Mouse (Mus musculus): Measurements from ENCODE around the gene Ebi3. TPM values are rescaled to one million over a fixed set of nuclear protein-coding genes. Genes with fewer than 3 reads are reported as not detected.
A peak's percentile ranks its signal among the peaks of the same experiment; 100 is the strongest.

Ebi3 gene
- polyA plus RNA-seq, 1 experiment from 2014 or later, result 3.8 TPM

GRCm38 (mm10) chr17:55959946-55960740, 7.7 kb downstream of the Ebi3 start:
- 70% methylated on average over 10 of the region's 10 CpGs for WGBS
- Histone ChIP-seq H3K4me3 (peak overlapping the region; percentile 62), H3K4me2 (peak overlapping the region; percentile 50), H3K36me3 (peaks cover 33% of the 10 kb centered on the region), H3K9ac (peak overlapping the region; percentile 39; the same call in 1 of the 2 replicates), H3K27me3 (peaks cover under 1% of the 10 kb centered on the region; the same call in 1 of the 2 replicates), H3K4me1 (peaks cover 32% of the 10 kb centered on the region), H3K27ac (peak overlapping the region; percentile 98), H3K9me3 (no peaks in the 10 kb centered on the region)
- ATAC-seq (ENCODE audit: insufficient number of reproducible peaks, low FRiP score, low TSS enrichment, low read depth), result no peak

DNA sequence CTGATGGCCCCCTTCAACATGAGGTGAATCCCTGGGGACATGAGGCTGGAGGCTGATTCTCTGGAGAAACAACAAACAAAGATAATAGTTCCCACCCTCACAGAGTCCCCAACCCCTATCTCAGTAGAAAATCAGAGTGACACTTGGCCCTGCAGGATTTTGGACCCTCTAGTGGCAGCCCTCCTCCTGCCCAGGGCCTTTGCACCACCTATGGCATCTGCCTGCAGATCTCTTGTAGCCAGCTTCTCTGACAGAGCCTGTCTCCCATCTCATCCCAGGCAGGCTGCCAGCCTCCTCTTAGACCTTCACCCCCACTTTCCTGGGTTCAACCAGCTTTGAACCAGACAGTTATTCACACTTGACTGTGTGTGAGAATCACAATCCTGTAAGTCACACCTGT, 8.4 kb downstream of the Ebi3 start:
- H3K36me3 ChIP-seq, result peaks cover 38% of the 10 kb centered on the region
- no peak overlapping the region for H3K27ac ChIP-seq
- no peak overlapping the region for H3K4me3 ChIP-seq
- no peaks in the 10 kb centered on the region for H3K9me3 ChIP-seq
- no peak overlapping the region for H3K4me2 ChIP-seq
- no peak for ATAC-seq (ENCODE audit: insufficient number of reproducible peaks, low FRiP score, low TSS enrichment, low read depth)
- H3K4me1 ChIP-seq, result peaks cover 32% of the 10 kb centered on the region
- H3K27me3 ChIP-seq, result no peaks in the 10 kb centered on the region
- H3K9ac ChIP-seq, result no peak overlapping the region

DNA sequence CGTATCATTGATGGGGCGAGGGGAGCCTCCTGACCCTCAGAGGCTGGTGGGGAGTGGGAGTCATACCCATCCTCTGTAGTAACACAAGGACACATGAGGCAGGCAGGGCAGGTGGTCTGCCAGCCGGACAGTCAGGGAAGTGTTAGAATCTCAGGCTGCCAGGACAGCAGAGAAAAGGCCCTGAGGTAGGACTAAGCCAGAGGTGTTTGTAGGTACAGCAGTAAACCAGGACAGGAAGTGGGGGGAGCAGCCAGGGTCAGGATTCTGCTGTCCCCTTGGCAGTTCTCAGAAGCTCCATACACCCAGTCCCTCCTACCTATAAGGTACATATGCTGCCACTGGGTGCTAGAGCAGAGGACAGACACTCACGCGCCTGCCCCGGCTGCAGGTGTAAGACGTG, 9.2 kb downstream of the Ebi3 start:
- H3K27ac ChIP-seq, result no peak overlapping the region
- H3K27me3 ChIP-seq, result no peaks in the 10 kb centered on the region
- no peak overlapping the region for H3K9ac ChIP-seq
- no peaks in the 10 kb centered on the region for H3K9me3 ChIP-seq
- peaks cover 24% of the 10 kb centered on the region for H3K4me1 ChIP-seq
- peaks cover 46% of the 10 kb centered on the region for H3K36me3 ChIP-seq
- WGBS, result 93% methylated on average over 7 of the region's 7 CpGs
- no peak overlapping the region for H3K4me3 ChIP-seq
- no peak for ATAC-seq (ENCODE audit: insufficient number of reproducible peaks, low FRiP score, low TSS enrichment, low read depth)
- no peak overlapping the region for H3K4me2 ChIP-seq

DNA sequence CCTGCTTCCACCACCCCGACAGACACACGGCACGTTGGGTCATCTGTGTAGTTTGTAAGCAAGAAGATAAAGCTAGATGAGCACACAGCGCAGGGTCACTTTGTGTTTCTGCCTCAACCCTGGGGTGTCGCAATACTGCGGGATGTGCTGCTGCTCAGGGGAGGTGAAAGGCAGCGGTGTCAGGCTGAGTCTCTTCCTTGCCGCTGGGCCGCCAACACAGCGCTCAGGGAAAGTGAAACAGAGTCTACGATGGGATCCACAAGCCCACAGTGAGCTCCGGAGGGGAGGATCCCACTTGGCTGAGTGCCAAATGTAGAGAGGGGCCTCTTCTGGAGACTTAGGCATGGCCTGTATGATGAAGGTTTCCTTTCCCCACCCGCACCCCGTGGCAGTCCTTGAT, 10.7 kb downstream of the Ebi3 start:
- peaks cover 62% of the 10 kb centered on the region for H3K36me3 ChIP-seq
- ATAC-seq (ENCODE audit: insufficient number of reproducible peaks, low FRiP score, low TSS enrichment, low read depth), result no peak
- H3K9me3 ChIP-seq, result no peaks in the 10 kb centered on the region
- no peaks in the 10 kb centered on the region for H3K27me3 ChIP-seq
- WGBS, result 74% methylated on average over 14 of the region's 14 CpGs
- H3K27ac ChIP-seq, result no peak overlapping the region
- H3K4me1 ChIP-seq, result peaks cover 16% of the 10 kb centered on the region
- H3K9ac ChIP-seq, result no peak overlapping the region
- H3K4me2 ChIP-seq, result no peak overlapping the region
- no peak overlapping the region for H3K4me3 ChIP-seq

DNA sequence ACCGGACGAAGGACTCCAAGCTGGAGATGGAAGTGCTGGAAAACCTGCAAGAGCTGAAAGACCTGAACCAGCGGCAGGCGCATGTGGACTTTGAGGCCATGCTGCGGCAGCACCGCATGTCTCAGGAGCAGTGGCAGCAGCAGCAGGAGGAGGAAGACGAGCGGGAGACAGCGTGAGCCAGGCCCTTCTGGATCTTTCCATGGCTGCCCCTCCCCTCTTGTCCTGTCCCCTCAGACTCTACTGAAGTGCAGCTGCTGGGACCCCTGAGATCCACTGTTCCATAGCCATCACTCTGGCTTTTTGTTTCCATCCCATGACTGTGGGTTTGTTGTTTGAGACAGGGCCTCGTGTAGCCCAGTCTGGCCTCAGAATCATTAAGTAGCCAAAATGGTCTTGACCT, 12.1 kb downstream of the Ebi3 start:
- no peak overlapping the region for H3K9ac ChIP-seq
- H3K27me3 ChIP-seq, result no peaks in the 10 kb centered on the region
- H3K27ac ChIP-seq, result no peak overlapping the region
- no peak overlapping the region for H3K4me3 ChIP-seq
- peaks cover 62% of the 10 kb centered on the region for H3K36me3 ChIP-seq
- H3K4me2 ChIP-seq, result no peak overlapping the region
- H3K4me1 ChIP-seq, result peaks cover 16% of the 10 kb centered on the region
- WGBS, result 92% methylated on average over 10 of the region's 10 CpGs
- ATAC-seq (ENCODE audit: insufficient number of reproducible peaks, low FRiP score, low TSS enrichment, low read depth), result no peak
- H3K9me3 ChIP-seq, result no peaks in the 10 kb centered on the region

GRCm38 (mm10) chr17:55964996-55965395, 12.6 kb downstream of the Ebi3 start:
- H3K36me3 ChIP-seq, result peaks cover 62% of the 10 kb centered on the region
- no peak overlapping the region for H3K4me2 ChIP-seq
- no peak for ATAC-seq (ENCODE audit: insufficient number of reproducible peaks, low FRiP score, low TSS enrichment, low read depth)
- no peaks in the 10 kb centered on the region for H3K9me3 ChIP-seq
- 86% methylated on average over 9 of the region's 9 CpGs for WGBS
- no peak overlapping the region for H3K27ac ChIP-seq
- H3K27me3 ChIP-seq, result 0 out of 2 replicates have a peak, but pooled peaks cover 4% of the 10 kb centered on the region
- peaks cover 16% of the 10 kb centered on the region for H3K4me1 ChIP-seq
- H3K9ac ChIP-seq, result no peak overlapping the region
- H3K4me3 ChIP-seq, result no peak overlapping the region

DNA sequence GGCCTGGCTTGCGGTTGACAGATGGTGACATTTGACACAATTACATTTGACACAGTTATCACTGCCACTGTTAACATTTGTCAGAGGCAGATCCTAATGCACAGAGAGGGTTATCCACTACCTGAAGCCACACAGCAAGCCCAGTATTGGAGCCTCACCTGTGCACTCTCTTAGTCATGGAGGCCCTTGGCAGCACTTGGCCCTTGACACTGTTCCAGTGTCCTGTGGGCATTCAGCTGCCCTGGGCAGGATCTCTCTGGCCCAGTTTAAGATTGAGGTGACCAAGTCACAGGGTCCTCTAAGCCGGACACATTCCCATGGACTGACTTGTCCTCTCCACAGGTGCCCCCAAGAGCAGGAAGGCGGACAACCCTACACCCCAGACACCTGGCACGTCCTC, 14.7 kb downstream of the Ebi3 start:
- no peak overlapping the region for H3K27ac ChIP-seq
- 91% methylated on average over 4 of the region's 4 CpGs for WGBS
- peaks cover 25% of the 10 kb centered on the region for H3K4me1 ChIP-seq
- H3K9me3 ChIP-seq, result no peaks in the 10 kb centered on the region
- no peak overlapping the region for H3K9ac ChIP-seq
- H3K4me2 ChIP-seq, result no peak overlapping the region
- no peak for ATAC-seq (ENCODE audit: insufficient number of reproducible peaks, low FRiP score, low TSS enrichment, low read depth)
- peaks cover 12% of the 10 kb centered on the region; the same call in 1 of the 2 replicates for H3K27me3 ChIP-seq
- peaks cover 47% of the 10 kb centered on the region for H3K36me3 ChIP-seq
- H3K4me3 ChIP-seq, result no peak overlapping the region

- 61% methylated on average over 7 of the region's 7 CpGs for WGBS
- H3K9me3 ChIP-seq, result no peaks in the 10 kb centered on the region
- H3K4me2 ChIP-seq, result no peak overlapping the region
- peaks cover 22% of the 10 kb centered on the region for H3K4me1 ChIP-seq
- no peak overlapping the region for H3K27ac ChIP-seq
- H3K36me3 ChIP-seq, result peaks cover 44% of the 10 kb centered on the region
- H3K4me3 ChIP-seq, result no peak overlapping the region
- H3K27me3 ChIP-seq, result peaks cover 12% of the 10 kb centered on the region; the same call in 1 of the 2 replicates
- ATAC-seq (ENCODE audit: insufficient number of reproducible peaks, low FRiP score, low TSS enrichment, low read depth), result no peak
- H3K9ac ChIP-seq, result no peak overlapping the region
Observed at GRCm38 (mm10) chr17:55968210-55968609, 15.8 kb downstream of the Ebi3 start.

- Histone ChIP-seq H3K4me3 (peak overlapping the region; percentile 53), H3K27ac (no peak overlapping the region), H3K27me3 (peaks cover 12% of the 10 kb centered on the region; the same call in 1 of the 2 replicates), H3K4me2 (peak overlapping the region; percentile 88), H3K36me3 (peaks cover 35% of the 10 kb centered on the region), H3K9me3 (no peaks in the 10 kb centered on the region), H3K9ac (peak overlapping the region; percentile 61; the same call in 1 of the 2 replicates), H3K4me1 (peaks cover 21% of the 10 kb centered on the region)
- WGBS, result 36% methylated on average over 14 of the region's 14 CpGs
- ATAC-seq (ENCODE audit: insufficient number of reproducible peaks, low FRiP score, low TSS enrichment, low read depth), result no peak
Observed at GRCm38 (mm10) chr17:55969560-55969959, 17.1 kb downstream of the Ebi3 start.

DNA sequence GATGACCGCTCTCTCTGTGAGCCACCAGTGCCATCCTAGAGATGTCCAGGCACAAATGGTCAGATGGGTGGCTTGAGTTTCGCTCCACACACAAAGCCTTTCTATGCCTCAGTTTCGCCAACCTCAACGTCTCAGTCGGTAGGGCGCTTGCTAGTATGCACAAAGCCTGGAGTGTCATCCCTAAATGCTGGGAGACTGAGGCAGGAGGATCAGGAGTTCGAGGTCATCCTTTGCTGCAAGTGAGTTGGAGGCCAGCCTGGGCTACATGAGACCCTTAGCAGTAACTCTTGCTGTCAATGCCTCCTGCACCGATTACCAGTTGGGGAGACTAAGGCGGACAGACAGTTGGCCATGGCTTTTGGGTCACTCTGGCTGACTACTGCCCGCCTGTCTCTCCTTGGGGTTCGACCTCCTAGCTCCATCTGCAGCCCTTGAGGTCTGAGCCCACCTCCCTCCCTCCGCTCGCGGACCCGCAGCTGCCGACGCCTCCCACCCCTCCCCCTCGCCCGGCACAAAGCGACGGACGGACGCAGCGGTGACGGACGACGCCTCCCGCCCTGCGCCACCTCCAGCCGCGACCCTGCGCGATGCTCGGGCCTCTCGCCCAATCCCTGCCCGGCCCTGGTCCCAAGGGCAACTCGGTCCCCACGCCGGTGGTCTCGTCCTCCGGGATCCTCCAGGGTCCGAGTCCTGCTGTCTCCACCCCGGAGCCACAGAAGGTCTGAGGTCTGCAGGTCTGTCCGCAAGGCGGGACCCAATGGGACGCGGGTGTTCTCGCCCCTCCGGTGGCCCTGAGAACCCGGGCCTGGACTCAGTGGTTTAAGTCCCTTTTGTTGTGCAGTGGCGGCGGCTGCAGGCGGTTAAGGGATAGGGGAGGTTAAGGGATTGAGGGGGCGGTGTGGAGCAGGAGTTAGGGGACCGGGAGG, 17.8 kb downstream of the Ebi3 start, which contains the start of gene Shd:
Gene Shd (plus strand): TSS at position 502 of the 926 bp plus-strand sequence.
- Histone ChIP-seq H3K9ac (peak within 1 kb of the TSS; percentile 61), H3K4me2 (peak within 1 kb of the TSS; percentile 88), H3K9me3 (no peaks in the 10 kb centered on the region), H3K36me3 (peaks cover 28% of the 10 kb centered on the region), H3K4me1 (peaks cover 21% of the 10 kb centered on the region), H3K4me3 (peak within 1 kb of the TSS; percentile 53), H3K27ac (no peak within 1 kb of the TSS), H3K27me3 (peaks cover 12% of the 10 kb centered on the region; the same call in 1 of the 2 replicates)
- 9% methylated on average over 55 of the region's 55 CpGs for WGBS
- ATAC-seq (ENCODE audit: insufficient number of reproducible peaks, low FRiP score, low TSS enrichment, low read depth), result no peak

DNA sequence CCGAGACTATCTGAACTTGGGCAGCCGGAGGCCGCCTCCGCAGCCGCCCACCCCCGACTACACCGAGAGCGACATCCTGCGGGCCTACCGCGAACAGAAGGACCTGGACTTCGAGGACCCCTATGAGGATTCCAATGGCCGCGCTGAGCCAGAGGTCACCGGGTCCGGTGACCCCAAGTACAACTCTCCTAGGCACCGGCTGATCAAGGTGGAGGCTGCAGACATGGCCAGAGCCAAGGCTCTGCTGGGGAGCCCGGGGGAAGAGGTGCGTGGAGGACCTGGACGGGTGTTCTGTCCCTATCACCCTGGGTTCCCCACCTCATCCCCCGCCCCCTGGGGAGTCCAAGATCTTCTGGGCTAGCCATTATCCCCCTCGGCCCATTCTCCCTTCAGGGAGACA, 19.0 kb downstream of the Ebi3 start:
- WGBS, result 39% methylated on average over 22 of the region's 22 CpGs
- Histone ChIP-seq H3K27me3 (peaks cover 12% of the 10 kb centered on the region; the same call in 1 of the 2 replicates), H3K9me3 (no peaks in the 10 kb centered on the region), H3K27ac (no peak overlapping the region), H3K36me3 (peaks cover 17% of the 10 kb centered on the region), H3K4me3 (peak overlapping the region; percentile 53; the same call in 1 of the 2 replicates), H3K9ac (no peak overlapping the region), H3K4me2 (peak overlapping the region; percentile 88), H3K4me1 (peaks cover 24% of the 10 kb centered on the region)
- ATAC-seq (ENCODE audit: insufficient number of reproducible peaks, low FRiP score, low TSS enrichment, low read depth), result no peak

All from limb, embryonic 15.5 days (tissue).